Mouse (Mus musculus): ENCODE results near the gene Zc3h12a. TPM values are rescaled to one million over a fixed set of nuclear protein-coding genes. Genes with fewer than 3 reads are reported as not detected.

The Zc3h12a gene
- polyA plus RNA-seq, 1 experiment from 2014 or later: 0.15 TPM

DNA sequence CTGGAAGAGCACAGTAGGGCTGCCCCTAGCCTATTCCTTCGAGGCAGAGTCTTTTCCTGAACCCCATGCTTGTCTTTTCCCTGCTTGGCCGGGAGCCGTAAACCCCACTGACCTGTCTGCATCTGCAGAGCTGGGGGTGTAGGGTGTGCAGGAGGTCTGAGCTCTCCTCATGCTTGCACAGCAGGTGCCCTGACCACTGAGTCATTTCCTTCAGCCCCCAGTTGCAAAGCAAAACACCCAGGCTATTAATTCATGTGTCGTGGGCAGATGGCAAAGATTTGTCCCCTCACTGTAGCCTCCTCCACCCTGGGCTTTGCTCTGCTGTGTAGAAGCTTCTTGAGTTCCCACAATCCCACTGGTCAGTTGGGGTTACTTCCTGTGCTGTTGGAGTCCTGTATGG is 30.2 kb downstream of the Zc3h12a start:
- Histone ChIP-seq H3K9ac (no peak overlapping the region), H3K36me3 (replicated peaks) (no peaks in the 10 kb centered on the region; the same call in 1 of the 2 replicates), H3K4me1 (0 out of 2 replicates have a peak, but pooled peaks cover 3% of the 10 kb centered on the region), H3K27me3 (replicated peaks) (no peaks in the 10 kb centered on the region), H3K4me3 (no peak overlapping the region), H3K4me2 (no peak overlapping the region), H3K9me3 (no peaks in the 10 kb centered on the region), H3K27ac (no peak overlapping the region)
- no peak for ATAC-seq (replicated peaks)
- 85% methylated on average over 4 of the region's 4 CpGs for WGBS

DNA sequence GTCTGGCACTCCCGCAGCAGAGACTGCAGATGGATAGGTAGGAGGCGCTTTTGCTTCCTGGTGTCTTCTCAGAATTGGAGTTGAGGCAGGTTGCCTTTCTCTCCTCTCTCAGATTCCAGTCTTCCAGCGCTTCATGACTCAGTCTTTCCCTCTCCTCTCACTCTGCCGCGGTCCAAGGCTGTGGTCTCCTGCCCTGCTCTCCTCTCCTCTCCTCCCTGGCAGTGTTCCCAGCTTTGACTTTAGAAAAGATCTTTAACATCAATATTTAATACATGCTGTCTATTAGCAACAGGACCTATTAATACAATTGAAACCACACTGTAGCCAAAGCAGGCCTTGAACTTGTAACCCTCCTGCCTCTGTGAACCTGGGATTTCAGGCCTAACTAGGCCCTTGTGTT is 31.6 kb downstream of the Zc3h12a start:
- Histone ChIP-seq H3K4me3 (no peak overlapping the region), H3K27me3 (replicated peaks) (no peaks in the 10 kb centered on the region), H3K9me3 (no peaks in the 10 kb centered on the region), H3K36me3 (replicated peaks) (0 out of 2 replicates have a peak, but pooled peaks cover 8% of the 10 kb centered on the region), H3K9ac (no peak overlapping the region), H3K4me2 (no peak overlapping the region), H3K4me1 (0 out of 2 replicates have a peak, but pooled peaks cover 3% of the 10 kb centered on the region), H3K27ac (no peak overlapping the region)
- 96% methylated on average over 5 of the region's 5 CpGs for WGBS
- ATAC-seq (replicated peaks): no peak

DNA sequence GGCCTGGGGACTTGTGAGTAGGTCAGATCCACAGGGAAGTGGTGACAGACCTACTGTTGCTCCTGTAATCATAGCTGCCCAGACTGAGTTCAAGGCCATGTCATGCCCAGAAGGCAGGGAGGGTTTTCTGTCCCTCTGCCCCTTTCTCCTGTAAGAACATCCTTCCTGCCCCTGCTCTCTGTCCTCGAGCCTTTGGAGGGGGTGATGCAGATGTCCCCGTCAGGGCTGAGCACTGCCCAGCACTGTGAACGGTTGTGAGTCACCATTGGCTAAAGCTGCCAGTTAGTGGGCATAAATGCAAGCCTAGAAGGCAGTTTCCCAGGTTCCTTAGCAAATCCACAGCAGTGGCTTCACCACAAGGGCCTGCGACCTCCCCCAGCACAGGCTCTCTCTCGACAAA is 34.6 kb downstream of the Zc3h12a start:
- no peaks in the 10 kb centered on the region for H3K9me3 ChIP-seq

DNA sequence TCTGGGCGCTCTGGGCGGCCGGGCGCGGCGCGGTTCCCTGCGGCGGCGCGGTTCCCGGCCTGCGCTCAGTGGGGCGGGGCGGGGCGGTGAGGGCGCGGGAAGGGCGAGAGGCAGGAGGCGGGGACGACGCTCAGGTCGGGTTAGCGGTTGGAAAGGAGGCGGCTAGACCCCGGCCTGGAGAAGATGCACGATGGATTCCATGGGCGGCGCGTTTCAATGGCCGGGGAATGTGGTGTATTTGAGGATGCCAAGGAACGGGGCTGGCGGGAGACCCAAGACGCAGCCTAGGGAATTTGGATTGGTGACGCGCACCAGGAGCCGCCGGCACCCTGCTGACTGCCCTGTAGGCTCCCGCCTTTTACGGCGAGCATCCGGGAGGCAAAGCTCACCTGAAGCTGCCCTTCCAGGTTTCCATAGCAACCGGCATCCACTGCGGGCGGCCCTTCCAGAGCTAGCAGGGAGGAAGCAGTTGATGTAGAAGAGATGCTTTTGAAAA is 42.2 kb downstream of the Zc3h12a start:
- ATAC-seq (replicated peaks): peak; percentile 90
- Histone ChIP-seq H3K4me1 (peaks cover 28% of the 10 kb centered on the region), H3K4me2 (peak overlapping the region; percentile 77), H3K9ac (peak overlapping the region; percentile 85), H3K36me3 (replicated peaks) (peaks cover 24% of the 10 kb centered on the region), H3K27me3 (replicated peaks) (no peaks in the 10 kb centered on the region), H3K4me3 (peak overlapping the region; percentile 91), H3K27ac (peak overlapping the region; percentile 99), H3K9me3 (no peaks in the 10 kb centered on the region)
- WGBS: under 1% methylated on average over 45 of the region's 45 CpGs

More for the DNA sequence above, 34.6 kb downstream of the Zc3h12a start:
- H3K27me3 ChIP-seq (replicated peaks): no peaks in the 10 kb centered on the region
- no peak overlapping the region for H3K4me3 ChIP-seq
- no peak overlapping the region for H3K27ac ChIP-seq
- no peak overlapping the region for H3K4me2 ChIP-seq
- no peak for ATAC-seq (replicated peaks)
- H3K4me1 ChIP-seq: no peaks in the 10 kb centered on the region
- 93% methylated on average over 5 of the region's 5 CpGs for WGBS
- peaks cover 38% of the 10 kb centered on the region for H3K36me3 ChIP-seq (replicated peaks)
- H3K9ac ChIP-seq: no peak overlapping the region

DNA sequence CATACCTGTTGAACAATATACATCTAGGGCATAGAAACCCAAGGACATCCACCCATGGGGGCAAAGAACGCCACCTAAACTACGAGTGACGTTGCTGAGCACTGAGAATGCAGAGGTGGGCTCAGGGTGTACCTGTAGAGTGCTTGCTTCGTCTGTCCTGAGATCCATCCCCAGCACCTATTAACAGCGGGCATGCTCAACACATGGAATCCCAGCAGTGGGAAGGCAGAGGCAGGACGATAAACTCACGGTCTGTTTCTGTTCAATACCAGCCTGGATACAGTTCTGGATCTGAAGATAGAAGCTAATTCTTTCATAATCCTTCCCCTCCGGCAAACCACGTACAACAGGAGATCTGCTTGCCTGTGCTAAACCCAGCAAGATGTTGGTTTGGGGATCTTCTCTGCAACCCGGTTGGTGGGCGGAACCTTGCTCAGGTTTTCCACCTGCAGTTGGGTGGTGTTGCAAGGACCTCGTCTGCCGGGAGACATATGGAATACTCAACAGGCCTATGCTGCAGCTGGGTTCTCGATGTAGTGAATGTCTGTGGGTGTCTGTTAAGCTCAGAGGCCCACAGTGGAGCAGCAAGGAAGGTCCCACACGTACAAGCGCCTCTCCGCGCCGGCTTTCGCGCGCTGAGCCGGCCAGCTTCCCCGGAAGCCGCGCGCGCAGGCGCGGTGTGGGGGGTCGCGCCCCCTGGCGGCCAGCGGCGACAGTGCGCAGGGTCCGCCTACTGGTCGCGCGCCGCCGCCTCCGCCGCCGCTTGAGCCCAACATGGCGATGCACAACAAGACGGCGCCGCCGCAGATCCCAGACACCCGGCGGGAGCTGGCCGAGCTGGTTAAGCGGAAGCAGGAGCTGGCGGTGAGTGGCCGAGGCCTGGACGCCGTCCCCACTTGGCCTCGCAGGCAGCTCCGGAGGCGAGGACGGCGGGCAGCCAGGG is 43.0 kb downstream of the Zc3h12a start, which contains the start of gene Meaf6:
Meaf6 (plus strand) TSS at position 732 of the 943 bp plus-strand sequence.
- no peaks in the 10 kb centered on the region for H3K27me3 ChIP-seq (replicated peaks)
- peaks cover 28% of the 10 kb centered on the region for H3K4me1 ChIP-seq
- H3K4me2 ChIP-seq: peak within 1 kb of the TSS; percentile 77
- peak within 1 kb of the TSS; percentile 91 for H3K4me3 ChIP-seq
- 1% methylated on average over 63 of the region's 63 CpGs for WGBS
- ATAC-seq (replicated peaks): peak; percentile 91
- H3K9me3 ChIP-seq: no peaks in the 10 kb centered on the region
- H3K9ac ChIP-seq: peak within 1 kb of the TSS; percentile 85
- H3K36me3 ChIP-seq (replicated peaks): peaks cover 18% of the 10 kb centered on the region
- H3K27ac ChIP-seq: peak within 1 kb of the TSS; percentile 99

DNA sequence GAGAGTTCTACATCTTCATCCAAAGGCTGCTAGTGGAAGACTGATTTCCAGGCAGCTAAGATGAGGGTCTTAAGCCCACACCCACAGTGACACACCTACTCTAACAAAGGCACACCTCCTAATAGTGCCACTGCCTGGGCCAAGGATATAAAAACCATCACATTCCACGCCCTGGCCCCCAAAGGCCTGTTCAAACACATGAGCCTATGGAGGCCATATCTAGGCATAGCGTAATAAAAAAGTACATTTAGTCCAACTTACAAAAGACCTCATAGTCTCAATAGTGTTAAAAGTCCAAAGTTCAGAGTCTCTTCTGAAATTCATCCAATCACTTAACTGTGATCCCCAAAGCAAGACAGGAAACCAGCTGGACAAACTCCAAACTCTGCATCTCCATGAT is 48.9 kb downstream of the Zc3h12a start:
- no peak for ATAC-seq (replicated peaks)
- no peaks in the 10 kb centered on the region for H3K27me3 ChIP-seq (replicated peaks)

DNA sequence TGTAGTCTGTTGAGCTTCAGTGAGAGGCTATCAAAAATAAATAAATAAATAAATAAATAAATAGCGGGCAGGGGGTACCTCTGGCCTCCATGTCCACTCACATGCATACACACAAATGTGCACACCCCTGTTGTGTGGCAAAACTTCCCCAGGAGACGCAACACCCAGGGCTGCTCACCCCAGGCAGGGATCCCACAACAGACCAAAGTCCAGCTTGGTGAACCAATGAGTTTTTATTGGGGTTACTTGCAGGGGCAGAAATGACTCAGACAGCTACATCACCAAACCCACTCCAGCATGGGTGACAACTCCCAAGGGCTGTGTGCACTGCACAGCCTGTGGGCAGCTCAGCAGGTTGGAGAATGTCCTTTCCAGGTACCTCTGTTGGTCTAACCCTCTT is 49.9 kb downstream of the Zc3h12a start:
- WGBS: 93% methylated on average over 2 of the region's 2 CpGs
- no peak for ATAC-seq (replicated peaks)
- no peaks in the 10 kb centered on the region for H3K9me3 ChIP-seq
- no peak overlapping the region for H3K4me2 ChIP-seq
- no peak overlapping the region for H3K4me3 ChIP-seq
- H3K27ac ChIP-seq: no peak overlapping the region
- no peaks in the 10 kb centered on the region for H3K4me1 ChIP-seq
- H3K9ac ChIP-seq: no peak overlapping the region
- no peaks in the 10 kb centered on the region for H3K27me3 ChIP-seq (replicated peaks)
- H3K36me3 ChIP-seq (replicated peaks): peaks cover 31% of the 10 kb centered on the region

More for the DNA sequence above, 48.9 kb downstream of the Zc3h12a start:
- Histone ChIP-seq H3K9ac (no peak overlapping the region), H3K4me3 (no peak overlapping the region), H3K36me3 (replicated peaks) (peaks cover 21% of the 10 kb centered on the region), H3K4me1 (0 out of 2 replicates have a peak, but pooled peaks cover 1% of the 10 kb centered on the region), H3K4me2 (no peak overlapping the region), H3K27ac (no peak overlapping the region), H3K9me3 (no peaks in the 10 kb centered on the region)
- 94% methylated on average over 2 of the region's 2 CpGs for WGBS

Other genes with a start within 250 kb of the Zc3h12a start
- gene Epha10, start 246.9 kb downstream of the Zc3h12a start, polyA plus RNA-seq (2015; fragmentation: Nextera tagmentation; extraction: Ambion mirVana): 16.1 and 16.3 TPM in 2 replicates
- gene 9930104L06Rik, start 190.8 kb downstream of the Zc3h12a start, polyA plus RNA-seq (2015; fragmentation: Nextera tagmentation; extraction: Ambion mirVana): 14.3 and 16.9 TPM in 2 replicates
- 24.8 and 30.6 TPM in 2 replicates for gene Cdca8, start 188.5 kb downstream of the Zc3h12a start, polyA plus RNA-seq (2015; fragmentation: Nextera tagmentation; extraction: Ambion mirVana)
- 2.4 and 3.7 TPM in 2 replicates for gene Rspo1, start 141.4 kb downstream of the Zc3h12a start, polyA plus RNA-seq (2015; fragmentation: Nextera tagmentation; extraction: Ambion mirVana)
- gene Gnl2, start 111.3 kb downstream of the Zc3h12a start, polyA plus RNA-seq (2015; fragmentation: Nextera tagmentation; extraction: Ambion mirVana): 96.9 and 104 TPM in 2 replicates
- gene Dnali1, start 62.1 kb downstream of the Zc3h12a start, polyA plus RNA-seq (2015; fragmentation: Nextera tagmentation; extraction: Ambion mirVana): 1.3 and 1.5 TPM in 2 replicates
- 27.3 and 28.1 TPM in 2 replicates for gene Snip1, start 61.2 kb downstream of the Zc3h12a start, polyA plus RNA-seq (2015; fragmentation: Nextera tagmentation; extraction: Ambion mirVana)
- 152 and 168 TPM in 2 replicates for gene Meaf6, start 42.7 kb downstream of the Zc3h12a start, polyA plus RNA-seq (2015; fragmentation: Nextera tagmentation; extraction: Ambion mirVana)

Measured in midbrain, embryonic 15.5 days (tissue).